Mouse (Mus musculus) embryo, embryonic 11 days (tissue): Measurements from ENCODE around the gene Dysf.

Source experiments
- DNase-seq: peaks from one replicate; pipeline ENCODE4 v3.0.0-alpha.2; 2015

Dysf gene

DNA sequence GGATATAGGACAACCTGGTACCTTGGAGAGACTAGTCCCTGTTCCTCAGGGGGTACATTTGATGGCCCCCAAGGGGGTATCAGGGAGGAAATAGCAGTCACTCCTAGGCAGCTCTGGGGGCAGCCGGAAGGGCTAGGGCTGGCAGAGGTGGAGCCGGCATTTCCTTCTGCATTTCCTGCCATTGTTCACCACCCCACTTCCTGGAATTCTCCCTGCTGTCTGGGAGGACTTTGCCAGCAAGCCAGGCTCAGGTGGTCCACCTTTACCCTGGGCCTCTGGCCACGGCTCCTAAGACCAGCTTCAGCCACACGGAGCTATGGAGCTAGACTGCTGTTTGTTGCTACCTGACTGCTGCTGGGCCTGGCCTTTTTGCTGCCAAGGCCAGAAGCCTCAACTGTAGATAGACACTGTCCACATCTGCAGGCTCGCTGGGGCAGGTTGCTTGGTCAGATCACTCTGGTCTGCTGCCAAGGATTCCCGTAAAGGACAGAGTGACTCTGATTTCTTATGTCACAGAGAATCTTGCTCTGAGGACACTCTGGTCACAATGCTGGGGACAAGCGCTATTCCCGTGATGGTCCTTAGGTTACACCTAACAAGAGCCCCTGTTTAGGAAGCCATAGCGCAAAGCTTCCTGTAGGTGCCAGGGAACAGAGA, 45.6 kb downstream of the Dysf start:
- DNase-seq, result no peak

DNA sequence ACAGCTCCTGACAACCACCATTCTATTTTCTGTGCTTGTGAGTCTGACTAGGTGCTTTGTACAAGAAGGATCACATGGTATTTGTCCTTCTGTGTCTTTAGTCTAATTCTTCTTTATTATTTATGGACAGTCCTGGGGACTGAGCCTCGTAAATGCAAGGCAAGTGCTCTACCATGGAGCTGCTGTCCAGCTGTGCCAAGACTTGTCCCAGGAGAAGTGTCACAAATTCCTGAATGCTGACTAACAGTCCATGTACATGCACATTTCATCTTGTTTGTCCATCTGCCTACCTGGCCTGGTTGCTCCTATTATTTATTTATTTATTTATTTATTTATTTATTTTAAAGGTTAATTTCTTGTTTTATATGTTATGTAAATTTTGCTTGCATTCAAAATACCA, 47.2 kb downstream of the Dysf start:
- DNase-seq, result no peak

DNA sequence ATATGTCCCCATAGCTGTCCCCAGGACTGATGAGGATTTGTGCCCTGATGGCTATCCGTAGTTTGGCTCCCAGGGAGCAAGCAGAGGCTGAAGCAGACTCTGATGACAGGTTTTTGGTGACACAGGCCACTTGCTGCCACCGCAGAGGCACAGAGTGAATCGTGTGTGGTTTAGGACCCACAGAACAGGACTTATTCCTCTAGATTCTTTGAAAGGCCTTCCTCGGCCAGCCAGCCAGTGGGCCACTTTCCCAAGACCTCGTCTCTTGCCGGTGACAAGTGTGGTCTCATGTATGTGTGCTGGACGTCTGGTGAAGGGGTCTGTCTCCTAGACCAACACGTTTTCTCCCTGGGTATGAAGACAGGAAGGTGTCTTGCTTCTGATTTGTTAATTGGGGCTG, 48.8 kb downstream of the Dysf start:
- no peak for DNase-seq

GRCm38 (mm10) chr6:84058671-84059141, 50.3 kb downstream of the Dysf start:
- DNase-seq, result peak; percentile 16

GRCm38 (mm10) chr6:84059771-84060414, 51.5 kb downstream of the Dysf start:
- DNase-seq, result no peak

- peak; percentile 83 for DNase-seq
These were observed 52.9 kb downstream of the Dysf start for GRCm38 (mm10) chr6:84061328-84061727.

DNA sequence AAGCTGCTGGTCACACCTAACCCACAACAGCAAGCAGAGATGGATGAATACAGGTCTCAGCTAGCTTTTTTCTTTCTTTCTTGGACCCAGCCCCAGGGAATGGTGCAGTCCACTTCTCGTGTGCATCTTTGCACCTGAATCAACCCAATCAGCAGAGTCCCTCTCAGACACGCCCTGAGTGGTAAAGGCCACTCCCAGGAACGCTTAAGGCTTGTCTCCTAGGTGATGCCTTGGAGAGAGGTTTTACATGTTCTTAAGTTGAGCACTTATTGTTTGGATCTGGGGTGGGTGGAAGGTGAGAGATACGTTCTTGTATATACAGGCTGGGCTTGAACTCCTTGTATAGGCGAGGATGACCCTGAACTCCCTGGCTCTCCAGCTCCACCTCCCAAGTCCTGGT, 54.2 kb downstream of the Dysf start:
- no peak for DNase-seq

DNA sequence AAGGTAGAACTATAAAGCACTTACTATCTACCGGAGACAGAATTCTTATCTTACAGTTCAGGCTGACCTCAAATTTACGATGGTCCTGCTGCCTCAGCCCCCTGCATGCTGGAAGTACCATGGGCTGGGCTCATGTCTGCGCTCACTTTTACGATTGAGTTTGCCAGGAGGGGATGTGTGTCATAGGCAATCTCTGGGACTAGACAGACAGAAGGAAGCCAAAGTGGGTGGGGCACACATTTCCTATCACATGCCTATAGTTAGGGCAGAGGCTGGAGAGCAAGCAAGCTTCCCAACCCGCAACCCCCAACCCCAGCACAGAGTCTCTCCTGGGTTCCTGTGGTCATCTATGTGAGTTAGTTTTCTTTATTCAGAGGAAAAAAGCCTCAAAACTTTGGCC, 59.8 kb downstream of the Dysf start:
- no peak for DNase-seq

- no peak for DNase-seq
These were observed 61.9 kb downstream of the Dysf start for GRCm38 (mm10) chr6:84070251-84070650.

- peak; percentile 54 for DNase-seq
These were observed 64.2 kb downstream of the Dysf start for GRCm38 (mm10) chr6:84072574-84072973.

- DNase-seq, result peak; percentile 31
These were observed 69.8 kb downstream of the Dysf start for GRCm38 (mm10) chr6:84078172-84078571.

DNA sequence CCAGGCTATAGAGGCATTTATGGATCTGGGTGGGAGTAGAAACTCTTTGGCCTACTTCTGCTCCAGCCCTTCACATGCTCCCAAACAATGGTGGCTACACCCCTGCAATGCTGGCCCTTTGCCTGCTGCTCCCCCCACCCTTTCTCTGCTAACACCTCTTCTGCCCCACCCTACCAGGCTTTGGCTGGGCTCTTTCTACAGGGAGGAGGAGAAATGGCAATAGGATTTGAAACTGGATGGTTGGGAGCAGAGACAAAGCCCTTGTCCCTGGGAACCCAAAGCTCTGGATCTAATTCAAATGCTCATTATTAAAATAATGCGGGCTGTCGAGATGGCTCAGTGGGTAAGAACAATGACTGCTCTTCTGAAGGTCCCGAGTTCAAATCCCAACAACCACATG, 72.2 kb downstream of the Dysf start:
- DNase-seq, result no peak

GRCm38 (mm10) chr6:84084757-84085156, 76.4 kb downstream of the Dysf start:
- DNase-seq, result no peak

DNA sequence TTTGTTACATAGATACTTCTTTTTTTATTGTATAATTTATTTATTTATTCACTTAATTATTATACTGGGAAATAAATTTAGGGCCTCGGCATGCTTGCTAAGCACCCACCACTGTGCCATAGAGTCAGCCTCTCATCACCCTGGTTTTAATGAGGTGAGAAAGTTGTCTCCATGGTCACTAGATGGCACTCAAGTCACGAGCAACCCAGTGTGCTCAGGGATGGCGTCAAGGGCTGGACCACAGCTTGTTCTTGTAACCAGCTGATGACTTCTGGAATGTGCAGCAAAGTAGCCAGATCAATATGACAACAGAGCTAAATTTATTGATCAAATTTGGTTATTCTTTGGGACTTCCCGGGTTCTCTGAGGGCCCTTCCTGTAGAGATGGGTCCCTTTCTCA, 85.1 kb downstream of the Dysf start:
- DNase-seq, result peak; percentile 83

GRCm38 (mm10) chr6:84094536-84094935, 86.1 kb downstream of the Dysf start:
- DNase-seq, result no peak

GRCm38 (mm10) chr6:84094998-84095397, 86.6 kb downstream of the Dysf start:
- peak; percentile 83 for DNase-seq

GRCm38 (mm10) chr6:84095882-84096281, 87.5 kb downstream of the Dysf start:
- DNase-seq, result peak; percentile 90

- DNase-seq, result peak; percentile 38
These were observed 93.6 kb downstream of the Dysf start for GRCm38 (mm10) chr6:84102002-84102401.

GRCm38 (mm10) chr6:84105148-84106022, 97.0 kb downstream of the Dysf start:
- peak; percentile 91 for DNase-seq

- no peak for DNase-seq
These were observed 97.7 kb downstream of the Dysf start for GRCm38 (mm10) chr6:84106082-84106481.

GRCm38 (mm10) chr6:84110377-84110776, 102.0 kb downstream of the Dysf start:
- no peak for DNase-seq

DNA sequence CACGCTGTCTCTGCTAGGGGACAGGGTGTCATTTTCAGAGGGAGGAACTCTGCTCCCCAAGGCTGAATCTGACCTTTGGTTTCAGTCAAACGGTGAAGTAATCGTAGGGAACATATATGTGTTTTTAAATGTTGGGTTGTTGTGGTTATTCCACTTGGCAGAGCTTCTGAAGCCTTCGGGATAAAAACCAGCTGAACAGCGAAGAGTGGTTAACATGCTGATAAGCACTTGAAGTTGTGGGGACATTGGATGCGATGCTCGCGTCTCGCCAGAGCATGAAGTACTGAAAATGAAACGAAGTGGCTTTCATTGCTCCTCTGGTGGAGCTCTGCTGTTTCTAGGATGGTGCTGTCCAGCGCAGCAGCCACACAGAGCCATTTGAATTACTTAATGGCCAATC, 102.7 kb downstream of the Dysf start:
- DNase-seq, result no peak

DNA sequence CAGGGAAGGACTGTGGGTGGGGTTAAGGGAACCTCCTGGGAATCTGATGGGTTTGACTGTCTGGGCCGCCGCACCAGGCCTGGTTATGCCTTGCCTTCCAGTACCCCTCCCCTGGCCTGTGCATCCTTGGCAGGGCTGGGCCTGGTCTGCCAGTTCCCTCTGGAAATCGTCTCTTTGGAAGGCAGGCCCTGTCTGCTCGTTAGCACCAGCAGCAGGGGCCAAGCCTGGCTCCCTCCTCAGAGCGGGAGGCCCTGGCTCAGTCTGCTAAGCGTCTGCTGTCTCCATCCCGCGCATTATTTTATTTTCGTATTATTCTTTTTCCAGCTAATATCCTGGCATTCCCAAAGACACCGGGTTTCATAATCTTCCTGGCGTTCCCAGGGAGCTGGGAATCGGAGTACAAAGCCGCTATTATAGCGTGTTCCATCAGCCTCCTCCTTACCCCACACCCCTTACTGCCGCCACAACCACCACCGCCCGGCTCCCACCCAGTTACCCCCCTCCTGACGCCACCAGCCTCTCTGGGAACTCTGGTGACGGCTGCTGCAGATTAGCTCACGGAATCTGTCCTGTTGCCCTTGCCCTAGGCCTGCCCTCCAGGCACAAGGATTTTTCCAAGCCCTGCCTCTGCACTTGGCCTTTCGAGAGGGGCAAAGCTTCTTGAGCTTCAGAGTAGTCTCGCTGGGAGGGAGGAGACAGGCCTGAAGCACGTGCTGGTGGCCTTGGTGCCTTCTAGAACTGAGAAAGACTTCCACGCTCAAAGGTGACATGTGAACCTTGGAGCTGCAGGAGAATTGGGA, 111.5 kb downstream of the Dysf start:
- no peak for DNase-seq
